Mouse (Mus musculus) kidney, postnatal 0 days (tissue): ENCODE results near the gene Exoc2. TPM values are rescaled to one million over a fixed set of nuclear protein-coding genes. Genes with fewer than 3 reads are reported as not detected.

ENCODE experiments used
- ATAC-seq: fragments of 200-750 bp; cut with Nextera tagmentation; replicated peaks from 2 replicates; pipeline ENCODE4 v1.8.0; 2017; ENCODE audit warnings: low read depth, moderate number of reproducible peaks, moderate TSS enrichment, moderate library complexity; ENCODE audit not compliant: low FRiP score
- DNase-seq: peaks from one replicate; pipeline ENCODE4 v3.0.0-alpha.2; 2016; ENCODE audit warnings: low spot score
- H3K27ac ChIP-seq: fragments of 300-500 bp; sonication (generic); 2 replicates; pipeline ENCODE4 v1.5.1; 2014; ENCODE audit warnings: mild to moderate bottlenecking
- H3K27me3 ChIP-seq: fragments of 300-500 bp; sonication (generic); 2 replicates; pipeline ENCODE4 v1.6.1; 2014; ENCODE audit warnings: low read length, mixed read lengths; ENCODE audit not compliant: insufficient read depth
- H3K36me3 ChIP-seq: fragments of 300-500 bp; sonication (generic); 2 replicates; pipeline ENCODE4 v1.6.1; 2014; ENCODE audit warnings: low read length, mixed read lengths; ENCODE audit not compliant: insufficient read depth
- H3K4me1 ChIP-seq: fragments of 300-500 bp; sonication (generic); replicated peaks from 2 replicates; pipeline ENCODE4 v1.6.1; 2014; ENCODE audit warnings: antibody characterized with exemption, low read length, mixed read lengths; ENCODE audit not compliant: insufficient read depth
- H3K4me2 ChIP-seq: fragments of 300-500 bp; sonication (generic); 2 replicates; pipeline ENCODE4 v1.6.1; 2014; ENCODE audit warnings: mild to moderate bottlenecking, low read length, moderate library complexity, mixed read lengths
- H3K4me3 ChIP-seq: fragments of 300-500 bp; sonication (generic); replicated peaks from 2 replicates; pipeline ENCODE4 v1.5.1; 2014; ENCODE audit warnings: low read depth, low read length
- H3K9ac ChIP-seq: fragments of 300-500 bp; sonication (generic); 2 replicates; pipeline ENCODE4 v1.6.1; 2014; ENCODE audit warnings: low read depth, low read length
- H3K9me3 ChIP-seq: fragments of 300-500 bp; sonication (generic); replicated peaks from 2 replicates; pipeline ENCODE4 v1.6.1; 2016; ENCODE audit warnings: low read length, inconsistent platforms, mixed read lengths
- CTCF ChIP-seq: IDR thresholded peaks from 2 replicates; pipeline ENCODE4 v1.5.1; 2016; ENCODE audit warnings: antibody characterized with exemption, low read depth, mild to moderate bottlenecking, moderate library complexity
- WGBS: fragments of 180-500 bp; shearing (Covaris S2); extraction: QIAGEN DNeasy Blood & Tissue Kit; methylation state at CpG from one replicate; pipeline ENCODE4 v1.1.7; 2014; 5-methylcytosine and 5-hydroxymethylcytosine counted together
- polyA plus RNA-seq: library from polyadenylated mRNA; unstranded; fragments of >200 nt; fragmentation: Nextera tagmentation; extraction: Ambion mirVana; gene quantifications from 2 replicates; pipeline ENCODE4 v1.2.1, GENCODE M21; 2015

Exoc2 gene
- polyA plus RNA-seq, 1 experiment from 2014 or later = 22.1 TPM

GRCm38 (mm10) chr13:30960714-30961113, 13.2 kb downstream of the Exoc2 start:
- no peak for ATAC-seq
- H3K27ac ChIP-seq = no peak overlapping the region
- TF ChIP-seq CTCF = no peak
- H3K9ac ChIP-seq = no peak overlapping the region
- H3K9me3 ChIP-seq = no peaks in the 10 kb centered on the region
- WGBS = 94% methylated on average over 2 of the region's 2 CpGs
- no peak overlapping the region for H3K4me3 ChIP-seq
- H3K27me3 ChIP-seq = no peaks in the 10 kb centered on the region
- no peak for DNase-seq
- H3K4me1 ChIP-seq = no peaks in the 10 kb centered on the region
- H3K36me3 ChIP-seq = no peaks in the 10 kb centered on the region
- H3K4me2 ChIP-seq = no peak overlapping the region

GRCm38 (mm10) chr13:30953580-30953979, 20.3 kb downstream of the Exoc2 start:
- Histone ChIP-seq H3K36me3 (no peaks in the 10 kb centered on the region), H3K4me2 (no peak overlapping the region), H3K9ac (no peak overlapping the region), H3K4me3 (no peak overlapping the region), H3K4me1 (no peaks in the 10 kb centered on the region), H3K27ac (no peak overlapping the region), H3K9me3 (no peaks in the 10 kb centered on the region), H3K27me3 (no peaks in the 10 kb centered on the region)
- DNase-seq (no peak), ATAC-seq (no peak)
- WGBS = 48% methylated on average over 1 of the region's 1 CpGs
- TF ChIP-seq CTCF = no peak

DNA sequence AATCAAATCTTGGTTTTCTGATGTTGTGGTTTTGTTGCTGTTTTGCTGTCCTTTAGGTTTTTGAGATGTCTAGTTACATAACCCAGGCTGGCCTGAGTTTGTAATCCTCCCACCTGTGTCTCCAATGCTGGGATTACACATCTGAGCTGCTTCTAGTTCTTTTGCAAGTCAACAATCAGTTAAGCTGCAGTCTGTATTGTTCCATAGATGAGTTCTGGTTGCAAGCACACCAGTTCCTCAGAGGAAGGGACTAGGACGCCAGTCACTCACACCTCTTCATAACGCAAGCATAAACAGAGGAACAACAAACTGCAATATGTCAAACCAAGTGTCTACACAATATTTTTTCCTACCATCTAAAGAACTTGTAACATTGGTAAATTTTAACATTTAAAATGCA, 21.8 kb downstream of the Exoc2 start:
- Histone ChIP-seq H3K9me3 (no peaks in the 10 kb centered on the region), H3K4me3 (no peak overlapping the region), H3K9ac (no peak overlapping the region), H3K27me3 (no peaks in the 10 kb centered on the region), H3K4me1 (no peaks in the 10 kb centered on the region), H3K4me2 (no peak overlapping the region), H3K27ac (no peak overlapping the region), H3K36me3 (no peaks in the 10 kb centered on the region)
- ATAC-seq (no peak), DNase-seq (no peak)
- WGBS = 94% methylated on average over 2 of the region's 2 CpGs
- TF ChIP-seq CTCF = no peak

- ATAC-seq (no peak), DNase-seq (no peak)
- Histone ChIP-seq H3K27ac (no peak overlapping the region), H3K4me2 (no peak overlapping the region), H3K9ac (no peak overlapping the region), H3K27me3 (no peaks in the 10 kb centered on the region), H3K4me3 (no peak overlapping the region), H3K4me1 (no peaks in the 10 kb centered on the region), H3K9me3 (no peaks in the 10 kb centered on the region), H3K36me3 (no peaks in the 10 kb centered on the region)
- WGBS = 98% methylated on average over 9 of the region's 9 CpGs
- TF ChIP-seq CTCF = no peak
These were observed 24.7 kb downstream of the Exoc2 start for GRCm38 (mm10) chr13:30949181-30949580.

DNA sequence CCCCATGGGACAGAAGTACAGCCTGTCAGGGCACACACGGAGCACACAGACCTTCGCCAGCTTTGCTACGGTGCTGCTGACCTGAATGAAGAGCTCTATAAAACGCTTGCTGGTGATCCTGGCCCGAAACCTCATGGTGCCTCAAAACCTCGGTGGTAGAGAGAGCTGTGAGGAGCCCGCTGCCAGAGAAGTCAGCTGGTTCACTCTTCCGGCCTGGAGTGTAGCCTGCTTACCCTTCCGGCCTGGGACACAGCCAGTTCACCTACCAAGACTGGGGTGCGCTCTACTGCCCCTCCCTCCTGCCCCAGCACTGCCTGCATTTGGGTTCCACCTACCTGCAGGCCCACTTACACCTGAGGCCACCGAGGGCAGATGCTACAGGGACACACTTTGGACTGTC, 26.4 kb downstream of the Exoc2 start, which contains the start of gene Hus1b:
Gene Hus1b (minus strand): TSS at position 220 of the 400 bp plus-strand sequence.
- H3K4me1 ChIP-seq = no peaks in the 10 kb centered on the region
- H3K4me3 ChIP-seq = no peak within 1 kb of the TSS
- H3K9ac ChIP-seq = no peak within 1 kb of the TSS
- H3K9me3 ChIP-seq = no peaks in the 10 kb centered on the region
- ATAC-seq (no peak), DNase-seq (no peak)
- TF ChIP-seq CTCF = no peak
- no peak within 1 kb of the TSS for H3K4me2 ChIP-seq
- H3K36me3 ChIP-seq = no peaks in the 10 kb centered on the region
- no peaks in the 10 kb centered on the region for H3K27me3 ChIP-seq
- 94% methylated on average over 11 of the region's 11 CpGs for WGBS
- no peak within 1 kb of the TSS for H3K27ac ChIP-seq

DNA sequence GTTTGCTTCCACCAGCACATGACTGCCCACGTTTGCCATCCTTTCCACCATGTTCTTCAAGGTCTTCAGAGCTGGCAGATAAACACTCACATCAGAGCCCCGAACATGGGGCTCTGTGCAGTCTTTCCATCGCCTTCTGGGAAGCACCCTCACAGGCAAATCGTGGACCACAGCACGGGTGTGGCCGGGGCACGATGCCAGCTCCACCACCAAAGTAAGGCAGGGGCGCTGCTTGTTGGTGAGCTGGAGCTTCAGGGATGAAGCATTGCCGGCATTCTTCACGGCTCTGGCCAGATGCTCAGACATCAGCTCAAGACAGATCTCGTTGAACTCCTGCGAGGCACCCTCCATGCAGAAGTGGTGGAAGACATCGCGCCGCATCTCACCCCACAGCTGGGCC, 26.8 kb downstream of the Exoc2 start:
- no peak overlapping the region for H3K4me3 ChIP-seq
- H3K4me2 ChIP-seq = no peak overlapping the region
- DNase-seq (no peak), ATAC-seq (no peak)
- no peaks in the 10 kb centered on the region for H3K4me1 ChIP-seq
- 94% methylated on average over 15 of the region's 15 CpGs for WGBS
- H3K27ac ChIP-seq = no peak overlapping the region
- H3K36me3 ChIP-seq = no peaks in the 10 kb centered on the region
- no peak overlapping the region for H3K9ac ChIP-seq
- no peak for TF ChIP-seq CTCF
- no peaks in the 10 kb centered on the region for H3K27me3 ChIP-seq
- H3K9me3 ChIP-seq = no peaks in the 10 kb centered on the region

DNA sequence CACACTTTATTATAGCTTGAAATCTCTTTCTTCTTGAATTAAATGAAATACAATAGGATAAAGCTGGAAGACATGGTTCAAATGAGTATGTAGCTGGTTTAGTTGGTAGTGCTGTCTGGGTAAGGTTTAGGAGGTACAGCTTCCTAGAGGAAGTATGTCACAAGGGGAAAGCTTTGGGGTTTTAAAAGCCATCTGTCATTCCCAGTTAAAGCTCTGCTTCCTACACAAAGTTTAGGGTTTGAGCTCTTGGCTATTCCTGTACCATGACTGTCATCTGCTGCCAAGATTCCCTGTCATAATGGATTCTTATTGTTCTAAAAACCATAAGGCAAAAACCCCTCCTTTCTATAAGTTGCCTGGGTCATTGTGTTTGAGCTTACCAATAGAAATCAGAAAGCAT, 28.1 kb downstream of the Exoc2 start:
- TF ChIP-seq CTCF = no peak
- H3K4me3 ChIP-seq = no peak overlapping the region
- no peak for ATAC-seq
- no peaks in the 10 kb centered on the region for H3K36me3 ChIP-seq
- no peak for DNase-seq
- no peak overlapping the region for H3K4me2 ChIP-seq
- H3K27me3 ChIP-seq = no peaks in the 10 kb centered on the region
- H3K4me1 ChIP-seq = no peaks in the 10 kb centered on the region
- H3K27ac ChIP-seq = no peak overlapping the region
- H3K9me3 ChIP-seq = no peaks in the 10 kb centered on the region
- no peak overlapping the region for H3K9ac ChIP-seq
